Mouse (Mus musculus) testis, adult 2 months (tissue): ENCODE measurements around the gene Tmem44.

Source experiments
- CTCF ChIP-seq: fragments of 200-500 bp; IDR thresholded peaks from 2 replicates; pipeline ENCODE4 v1.5.1; 2012; ENCODE audit warnings: low read depth, mild to moderate bottlenecking, inconsistent platforms, low read length, moderate library complexity; ENCODE audit not compliant: control insufficient read depth, insufficient read depth, insufficient replicate concordance
- POLR2A ChIP-seq: fragments of 200-500 bp; IDR thresholded peaks from 2 replicates; pipeline ENCODE4 v1.6.1; 2012; ENCODE audit warnings: low read depth, mild to moderate bottlenecking, inconsistent platforms, low read length, moderate library complexity; ENCODE audit not compliant: control insufficient read depth

DNA sequence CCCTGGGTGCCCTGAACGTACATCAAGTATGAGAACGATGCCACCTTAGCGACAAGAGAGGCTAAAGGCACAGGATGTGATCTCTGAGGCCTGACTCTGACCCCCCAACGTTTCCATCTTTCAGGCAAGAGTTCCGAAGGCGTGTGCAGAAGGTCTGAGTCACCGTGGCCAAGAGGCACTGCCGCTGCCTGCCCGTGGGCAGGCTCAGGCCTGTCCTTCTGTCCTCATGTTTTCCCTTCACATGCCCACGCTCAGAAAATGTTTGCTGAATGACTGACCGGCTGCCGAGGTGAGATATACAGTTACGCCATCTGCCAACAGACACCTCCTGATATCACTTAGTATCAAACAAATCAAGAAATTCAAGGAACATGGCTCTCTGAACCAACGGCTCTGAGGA lies 24.9 kb downstream of the Tmem44 start:
- TF ChIP-seq POLR2A = no peak
- no peak for TF ChIP-seq CTCF
